Mouse (Mus musculus) lung, postnatal 0 days (tissue): Measurements from ENCODE around the gene Aass. TPM values are rescaled to one million over a fixed set of nuclear protein-coding genes. Genes with fewer than 3 reads are reported as not detected.
A peak's percentile ranks its signal among the peaks of the same experiment; 100 is the strongest.
"Not testable (repeated sequence)": the region's sequence is repeated elsewhere in the genome, so short reads cannot be mapped to it uniquely, and the experiment has no call there.

Source experiments
- ATAC-seq: fragments of 200-750 bp; cut with Nextera tagmentation; 2 replicates; pipeline ENCODE4 v1.8.0; 2017; ENCODE audit warnings: moderate library complexity
- DNase-seq: peaks from one replicate; pipeline ENCODE4 v3.0.0-alpha.2; 2016; ENCODE audit warnings: low spot score
- H3K27ac ChIP-seq: fragments of 300-500 bp; sonication (generic); 2 replicates; pipeline ENCODE4 v1.5.1; 2014; ENCODE audit warnings: antibody characterized with exemption, mild to moderate bottlenecking, low read length, mixed read lengths
- H3K27me3 ChIP-seq: fragments of 300-500 bp; sonication (generic); replicated peaks from 2 replicates; pipeline ENCODE4 v1.6.1; 2014; ENCODE audit warnings: low read length, mixed read lengths; ENCODE audit not compliant: insufficient read depth
- H3K36me3 ChIP-seq: fragments of 300-500 bp; sonication (generic); 2 replicates; pipeline ENCODE4 v1.6.1; 2014; ENCODE audit warnings: low read length, mixed read lengths; ENCODE audit not compliant: insufficient read depth
- H3K4me1 ChIP-seq: fragments of 300-500 bp; sonication (generic); 2 replicates; pipeline ENCODE4 v1.6.1; 2014; ENCODE audit warnings: antibody characterized with exemption, low read depth, low read length, mixed read lengths; ENCODE audit not compliant: insufficient read depth
- H3K4me2 ChIP-seq: fragments of 300-500 bp; sonication (generic); replicated peaks from 2 replicates; pipeline ENCODE4 v1.6.1; 2014; ENCODE audit warnings: low read depth, mild to moderate bottlenecking, low read length, moderate library complexity, mixed read lengths
- H3K4me3 ChIP-seq: fragments of 300-500 bp; sonication (generic); 2 replicates; pipeline ENCODE4 v1.5.1; 2014; ENCODE audit warnings: low read depth, low read length
- H3K9ac ChIP-seq: fragments of 300-500 bp; sonication (generic); replicated peaks from 2 replicates; pipeline ENCODE4 v1.6.1; 2014; ENCODE audit warnings: low read depth, mild to moderate bottlenecking
- H3K9me3 ChIP-seq: fragments of 300-500 bp; sonication (generic); 2 replicates; pipeline ENCODE4 v1.6.1; 2016; ENCODE audit warnings: low read length, mixed read lengths
- CTCF ChIP-seq: IDR thresholded peaks from 2 replicates; pipeline ENCODE4 v1.5.1; 2016; ENCODE audit warnings: antibody characterized with exemption, mild to moderate bottlenecking
- EP300 ChIP-seq: IDR thresholded peaks from 2 replicates; pipeline ENCODE4 v1.6.1; 2016; ENCODE audit warnings: antibody characterized with exemption, mild to moderate bottlenecking, control low read depth
- WGBS: fragments of 180-500 bp; shearing (Covaris S2); extraction: QIAGEN DNeasy Blood & Tissue Kit; methylation state at CpG from one replicate; pipeline ENCODE4 v1.1.7; 2014; 5-methylcytosine and 5-hydroxymethylcytosine counted together
- polyA plus RNA-seq: library from polyadenylated mRNA; unstranded; fragments of >200 nt; fragmentation: Nextera tagmentation; extraction: Ambion mirVana; gene quantifications from 2 replicates; pipeline ENCODE4 v1.2.1, GENCODE M21; 2015

Gene Aass
- polyA plus RNA-seq, 1 experiment from 2014 or later = 1.8 TPM

DNA sequence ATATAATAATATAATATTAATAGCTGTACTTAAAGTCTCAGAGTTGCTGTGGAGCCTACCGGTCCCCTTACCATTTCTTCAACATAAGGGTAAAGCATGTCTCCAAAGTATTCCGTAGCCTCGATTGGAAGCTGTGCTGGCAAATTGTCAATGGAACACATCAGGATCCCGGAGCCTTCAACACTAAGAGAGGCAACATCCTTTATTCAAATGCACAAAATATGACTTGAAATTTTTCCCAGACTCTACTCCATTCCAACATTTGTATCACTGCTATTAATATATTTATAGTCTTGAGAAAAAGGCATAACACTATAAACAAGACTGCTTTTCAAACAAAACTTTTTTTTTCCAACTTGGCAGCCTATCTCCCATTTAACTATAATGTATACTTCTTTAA, 25.7 kb downstream of the Aass start:
- no peak overlapping the region for H3K4me3 ChIP-seq
- no peaks in the 10 kb centered on the region for H3K4me1 ChIP-seq
- no peak overlapping the region for H3K4me2 ChIP-seq
- ATAC-seq (no peak), DNase-seq (no peak)
- 63% methylated on average over 4 of the region's 4 CpGs for WGBS
- no peaks in the 10 kb centered on the region for H3K27me3 ChIP-seq
- TF ChIP-seq CTCF = no peak
- no peak for TF ChIP-seq EP300
- no peaks in the 10 kb centered on the region for H3K36me3 ChIP-seq
- no peaks in the 10 kb centered on the region for H3K9me3 ChIP-seq
- no peak overlapping the region for H3K9ac ChIP-seq
- no peak overlapping the region for H3K27ac ChIP-seq

GRCm38 (mm10) chr6:23106373-23106772, 26.4 kb downstream of the Aass start:
- Histone ChIP-seq H3K27me3 (no peaks in the 10 kb centered on the region), H3K27ac (no peak overlapping the region), H3K4me2 (no peak overlapping the region), H3K9me3 (no peaks in the 10 kb centered on the region), H3K36me3 (no peaks in the 10 kb centered on the region), H3K4me3 (no peak overlapping the region), H3K4me1 (no peaks in the 10 kb centered on the region), H3K9ac (no peak overlapping the region)
- DNase-seq (no peak), ATAC-seq (no peak)
- no peak for TF ChIP-seq EP300
- no peak for TF ChIP-seq CTCF
- 39% methylated on average over 4 of the region's 4 CpGs for WGBS

DNA sequence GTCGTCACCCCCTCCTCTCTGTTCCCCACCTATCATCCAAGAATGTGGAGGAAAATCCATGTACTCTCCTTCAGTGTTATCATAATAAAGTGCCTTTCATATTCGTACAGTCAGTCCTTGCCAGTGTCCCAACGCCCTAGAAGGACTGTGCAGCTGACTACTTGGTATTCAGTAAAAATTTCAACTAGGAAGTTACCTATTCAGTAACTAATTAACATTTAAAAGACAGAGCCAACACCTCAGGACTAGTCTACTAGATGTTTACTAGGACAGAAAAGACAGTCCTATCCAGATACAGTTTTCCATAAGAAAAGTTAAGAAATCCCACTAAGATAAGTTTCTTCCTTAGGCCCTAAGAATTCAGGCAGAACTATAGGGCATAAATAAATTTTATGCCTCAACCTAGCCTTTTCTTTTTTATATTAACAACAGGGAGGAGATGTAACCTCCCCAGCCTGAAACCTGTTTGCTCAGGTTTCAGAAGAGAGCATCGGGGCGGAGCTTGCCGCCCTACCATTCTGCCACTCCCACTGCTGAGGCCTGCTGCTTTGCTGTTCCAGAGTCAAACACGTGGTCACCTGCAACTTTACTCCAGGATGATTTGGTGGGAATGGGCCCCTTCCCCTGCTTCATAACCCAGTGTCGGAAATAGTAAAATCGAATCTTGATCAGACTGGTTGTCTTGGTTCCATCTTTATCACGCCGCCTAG, 42.3 kb downstream of the Aass start:
- not testable (repeated sequence) for H3K27ac ChIP-seq, DNase-seq, H3K4me1 ChIP-seq, H3K9me3 ChIP-seq, H3K9ac ChIP-seq, H3K4me2 ChIP-seq, H3K27me3 ChIP-seq, ATAC-seq, H3K36me3 ChIP-seq, H3K4me3 ChIP-seq
- 88% methylated on average over 11 of the region's 11 CpGs for WGBS

DNA sequence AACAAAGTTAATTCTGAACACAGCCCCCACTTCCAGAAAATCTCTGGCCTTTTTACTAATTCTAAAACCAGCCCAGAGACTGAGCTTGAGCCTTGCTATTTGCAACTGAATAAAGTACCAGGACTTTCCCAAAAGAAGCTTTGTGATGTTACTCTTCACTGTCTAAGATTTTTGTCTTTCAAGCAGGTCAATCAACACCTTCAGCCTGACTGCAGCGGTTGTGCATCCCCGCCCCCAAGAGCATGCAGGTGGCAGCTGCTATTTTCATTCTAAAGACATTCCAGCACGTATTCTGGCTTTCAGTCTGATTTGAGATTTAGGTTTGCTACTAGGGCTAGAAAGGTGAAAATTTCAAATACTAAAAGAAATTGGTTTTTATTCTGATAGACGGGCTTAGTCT, 43.5 kb downstream of the Aass start:
- DNase-seq, H3K27ac ChIP-seq, H3K4me1 ChIP-seq, ATAC-seq, H3K9me3 ChIP-seq, H3K4me3 ChIP-seq, H3K27me3 ChIP-seq, H3K36me3 ChIP-seq, H3K9ac ChIP-seq, H3K4me2 ChIP-seq: not testable (repeated sequence)
- 76% methylated on average over 4 of the region's 4 CpGs for WGBS

GRCm38 (mm10) chr6:23084587-23085421, 48.0 kb downstream of the Aass start:
- Histone ChIP-seq H3K4me3 (no peak overlapping the region), H3K36me3 (no peaks in the 10 kb centered on the region), H3K4me2 (no peak overlapping the region), H3K27ac (no peak overlapping the region), H3K4me1 (no peaks in the 10 kb centered on the region), H3K9ac (no peak overlapping the region), H3K27me3 (no peaks in the 10 kb centered on the region), H3K9me3 (no peaks in the 10 kb centered on the region)
- 77% methylated on average over 5 of the region's 5 CpGs for WGBS
- DNase-seq (peak; percentile 22), ATAC-seq (peak; percentile 21; the same call in 1 of the 2 replicates)
- TF ChIP-seq EP300 = peak; percentile 46
- TF ChIP-seq CTCF = no peak

GRCm38 (mm10) chr6:23079991-23080680, 52.6 kb downstream of the Aass start:
- H3K4me3 ChIP-seq = no peak overlapping the region
- H3K36me3 ChIP-seq = no peaks in the 10 kb centered on the region
- WGBS = 54% methylated on average over 3 of the region's 3 CpGs
- H3K27ac ChIP-seq = no peak overlapping the region
- no peaks in the 10 kb centered on the region for H3K27me3 ChIP-seq
- no peaks in the 10 kb centered on the region for H3K9me3 ChIP-seq
- ATAC-seq (no peak), DNase-seq (no peak)
- H3K9ac ChIP-seq = no peak overlapping the region
- H3K4me2 ChIP-seq = no peak overlapping the region
- no peak for TF ChIP-seq CTCF
- no peak for TF ChIP-seq EP300
- H3K4me1 ChIP-seq = no peaks in the 10 kb centered on the region; the same call in 1 of the 2 replicates
